Mouse (Mus musculus): Measurements from ENCODE around the gene Tubg1.

DNA sequence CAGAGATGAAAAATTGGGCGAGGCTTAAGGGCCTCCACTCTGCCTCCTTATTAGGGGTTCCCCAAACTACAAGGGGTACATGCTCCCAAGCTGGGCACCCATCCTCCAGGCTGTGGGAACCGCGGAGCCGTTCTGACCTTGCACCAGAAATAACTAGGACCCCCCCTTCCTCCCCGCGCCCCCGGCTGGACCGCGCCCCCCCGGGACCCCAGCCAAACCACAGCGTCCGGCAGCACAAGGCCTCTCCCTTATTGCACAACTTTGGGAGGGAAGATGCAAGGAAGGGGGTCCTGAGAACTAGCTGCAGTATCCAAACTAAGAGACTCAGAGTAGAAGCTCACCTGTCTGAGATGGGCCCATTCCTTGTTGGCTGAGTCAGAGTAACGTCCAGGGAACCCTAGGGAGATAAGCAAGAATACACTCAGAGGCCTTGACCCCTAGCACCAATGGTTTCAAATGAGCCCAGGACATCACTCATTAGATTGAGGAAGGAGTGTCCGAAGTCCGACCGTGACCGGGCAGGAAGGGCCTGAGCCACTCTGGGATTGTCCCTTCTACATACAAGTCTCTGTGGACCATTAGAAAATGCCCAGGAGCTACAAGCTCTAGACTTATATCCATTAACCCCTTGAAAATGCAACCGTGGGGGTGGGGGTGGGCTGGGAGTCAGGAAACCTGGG is 48.7 kb downstream of the Tubg1 start:
- TF ChIP-seq POLR2A (IDR thresholded peaks at IDR 0.05; ENCODE audit: low read depth, low read length) = no peak
- no peak for TF ChIP-seq CTCF (conservative IDR thresholded peaks at IDR 0.05; ENCODE audit: insufficient read depth, insufficient read length, low read depth, low read length)
